Mouse (Mus musculus): ENCODE results near the gene Twf2.
"Not testable (repeated sequence)": the region's sequence is repeated elsewhere in the genome, so short reads cannot be mapped to it uniquely, and the experiment has no call there.

Gene Twf2

DNA sequence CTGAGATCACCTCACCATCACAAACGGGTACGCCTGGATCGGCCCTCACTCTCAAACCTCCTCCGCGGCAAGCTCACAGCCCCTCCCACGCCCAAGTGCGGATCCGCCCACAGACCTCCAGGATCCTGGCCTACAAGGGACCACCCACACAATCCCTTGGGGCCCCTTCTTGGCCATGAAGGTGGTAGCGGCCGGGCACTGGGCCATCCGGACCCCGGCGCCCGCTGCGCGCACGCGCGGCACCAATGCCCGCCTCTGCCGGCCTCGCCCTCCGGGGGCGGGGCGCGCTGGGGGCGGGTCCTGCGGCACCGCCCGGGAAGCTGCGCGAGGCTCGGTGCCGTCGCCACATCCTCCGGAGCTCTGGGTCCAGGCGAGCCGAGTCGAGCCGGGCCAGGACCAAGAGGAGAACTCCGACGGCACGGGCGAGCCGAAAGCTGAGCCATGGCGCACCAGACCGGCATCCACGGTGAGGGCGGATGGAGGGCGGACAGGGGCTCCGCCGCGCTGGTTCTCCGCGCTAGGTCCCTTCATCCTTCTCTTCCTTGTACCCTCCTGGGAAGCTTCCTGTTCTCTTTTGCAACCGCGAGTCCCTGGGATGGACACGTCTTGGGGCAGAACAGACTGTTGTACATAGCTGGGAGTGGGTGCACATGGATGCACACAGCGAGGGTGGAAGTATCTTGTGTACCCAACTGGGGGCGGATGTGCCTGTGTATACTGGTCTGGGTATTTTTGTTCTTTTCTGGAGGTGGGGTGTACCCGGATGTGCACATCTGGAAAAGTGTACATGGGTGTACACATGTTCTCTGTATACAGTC, at the start of gene Twf2:
TSS of gene Twf2 (plus strand) at position 290 of the 818 bp plus-strand sequence.
- DNase-seq = peak; percentile 92 to 95

DNA sequence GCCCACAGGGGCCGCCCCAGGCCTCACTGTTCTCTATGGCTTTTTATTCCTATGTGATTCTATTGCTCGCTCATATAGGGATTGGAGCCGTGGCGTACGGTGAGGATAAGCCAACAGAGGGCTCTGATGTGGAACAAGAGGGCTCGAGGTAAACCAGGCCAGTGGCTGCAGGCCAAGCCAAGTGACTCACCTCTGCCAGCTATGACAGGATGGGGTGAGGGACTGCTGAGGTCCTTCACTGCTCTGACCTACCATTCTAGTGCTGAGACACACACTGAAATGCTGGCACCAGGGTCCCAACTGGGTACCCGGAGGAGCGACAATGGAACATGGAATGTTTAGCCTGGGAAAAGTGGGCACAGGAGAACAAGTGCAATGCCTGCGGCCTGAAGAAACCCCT, 48.8 kb upstream of the Twf2 start:
- DNase-seq = no peak

DNA sequence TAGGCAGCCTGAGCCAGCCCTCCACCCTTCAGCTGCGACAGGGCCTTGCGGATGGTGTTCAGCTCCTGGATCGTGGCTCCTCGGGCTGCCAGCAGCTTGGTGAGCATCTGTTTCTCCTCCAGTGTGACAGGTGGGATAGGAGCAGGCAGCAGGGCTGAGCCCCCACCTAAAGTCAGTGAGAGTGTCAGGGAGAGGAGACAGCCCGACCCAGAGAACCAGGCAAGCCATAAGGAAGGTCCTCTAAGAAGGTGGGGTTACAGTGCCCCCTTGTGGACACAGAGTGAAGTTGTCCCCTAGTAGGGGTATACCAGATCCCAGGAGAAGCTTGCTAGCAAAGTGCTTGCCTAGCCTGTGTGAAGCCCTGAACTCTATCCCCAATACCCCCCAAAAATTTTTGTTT, 46.5 kb upstream of the Twf2 start:
- DNase-seq = peak; percentile 70 to 76

DNA sequence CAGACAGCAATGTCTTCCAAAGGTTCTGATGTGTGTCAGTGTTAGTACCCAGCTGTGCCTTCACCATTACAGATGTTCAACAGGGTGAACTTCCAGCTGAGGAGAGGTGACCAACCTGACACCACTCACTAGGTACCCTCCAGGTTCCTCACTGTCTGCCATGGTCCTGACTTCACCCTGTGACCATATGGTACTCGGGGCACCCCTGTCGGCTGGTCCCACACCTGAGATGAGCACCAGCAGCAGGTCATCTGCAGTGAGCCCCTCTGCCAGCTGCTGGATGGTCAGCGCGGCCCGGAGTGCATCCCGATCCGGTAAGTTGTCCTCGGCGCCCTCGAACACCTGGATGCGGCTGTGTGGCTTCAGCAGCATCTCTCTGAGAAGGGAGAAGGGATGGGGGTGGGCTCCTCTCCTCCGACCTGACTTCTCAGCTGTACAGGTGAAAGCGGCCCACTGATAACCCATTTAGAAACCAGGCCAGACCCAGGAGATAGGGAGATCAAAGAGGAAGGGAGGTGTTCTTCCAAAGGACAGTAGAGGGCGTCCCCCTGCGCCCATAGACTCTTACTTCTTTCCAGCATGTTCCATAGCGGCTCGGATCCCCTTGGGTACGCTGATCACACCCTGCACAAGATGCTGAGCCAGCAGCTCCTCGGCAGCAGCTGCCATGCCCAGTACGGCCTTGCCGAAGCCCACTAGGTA, 45.8 kb upstream of the Twf2 start:
- peak in 1 of 2 experiments; percentile 37 for DNase-seq

DNA sequence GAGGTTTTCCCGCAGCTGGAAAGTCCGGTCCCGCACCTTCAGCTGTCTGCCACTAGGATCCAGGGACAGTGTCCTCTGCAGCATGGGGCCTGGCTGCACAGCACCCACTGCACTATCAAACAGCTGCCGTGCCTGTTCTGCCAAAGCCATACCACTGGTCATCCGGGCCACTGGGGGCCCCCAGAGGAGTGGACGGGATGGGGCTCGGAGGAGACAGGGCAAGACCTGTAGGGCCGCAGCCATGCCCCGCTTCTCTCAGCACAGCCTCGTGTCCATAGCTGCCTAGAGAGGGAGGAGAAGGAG, 45.3 kb upstream of the Twf2 start:
- peak in 1 of 2 experiments; percentile 30 for DNase-seq

DNA sequence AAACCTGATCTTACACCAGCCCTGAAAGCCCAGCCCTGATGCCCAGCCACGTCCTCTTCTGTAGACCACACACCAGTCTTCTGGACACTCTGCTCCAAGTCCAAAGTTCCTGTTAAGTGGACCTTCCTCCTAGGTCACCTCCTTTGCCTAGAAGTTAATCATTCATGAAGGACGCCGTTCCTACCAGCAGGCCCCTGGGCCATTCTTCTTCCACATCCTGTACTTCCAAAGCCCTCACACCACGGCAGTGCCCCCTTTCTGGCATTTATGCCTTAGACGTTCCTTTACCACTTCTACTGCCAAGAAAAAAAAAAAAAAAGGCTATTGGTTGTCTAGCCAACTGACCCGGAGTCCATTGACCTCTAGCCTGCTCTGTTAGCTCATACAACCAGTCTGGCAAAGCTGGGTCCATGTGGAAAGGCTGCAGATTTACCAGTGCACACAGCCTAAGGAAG, 44.8 kb upstream of the Twf2 start, which contains the start of gene Glyctk:
TSS of gene Glyctk (minus strand) at position 102 of the 455 bp plus-strand sequence.
- peak; percentile 28 to 56 for DNase-seq

DNA sequence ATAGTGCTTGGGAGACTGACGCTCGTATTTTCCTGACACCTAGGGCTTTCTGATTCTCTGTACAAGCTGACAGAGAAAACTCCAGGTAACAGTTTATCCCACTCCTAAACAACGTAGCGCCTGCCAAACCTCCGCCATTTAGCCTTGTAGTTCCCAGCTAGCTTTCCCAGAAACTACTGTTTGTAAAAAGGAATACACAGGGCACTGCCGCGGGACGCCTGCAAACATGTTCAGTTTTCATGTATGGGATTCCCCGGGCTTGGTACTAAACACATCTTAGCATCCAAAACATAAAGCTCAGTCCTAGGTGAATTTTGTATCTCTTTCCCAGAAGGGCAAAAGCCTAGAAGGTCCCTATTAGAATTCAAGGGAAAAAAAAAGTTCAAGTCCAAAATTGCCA, 43.7 kb upstream of the Twf2 start:
- DNase-seq = no peak

DNA sequence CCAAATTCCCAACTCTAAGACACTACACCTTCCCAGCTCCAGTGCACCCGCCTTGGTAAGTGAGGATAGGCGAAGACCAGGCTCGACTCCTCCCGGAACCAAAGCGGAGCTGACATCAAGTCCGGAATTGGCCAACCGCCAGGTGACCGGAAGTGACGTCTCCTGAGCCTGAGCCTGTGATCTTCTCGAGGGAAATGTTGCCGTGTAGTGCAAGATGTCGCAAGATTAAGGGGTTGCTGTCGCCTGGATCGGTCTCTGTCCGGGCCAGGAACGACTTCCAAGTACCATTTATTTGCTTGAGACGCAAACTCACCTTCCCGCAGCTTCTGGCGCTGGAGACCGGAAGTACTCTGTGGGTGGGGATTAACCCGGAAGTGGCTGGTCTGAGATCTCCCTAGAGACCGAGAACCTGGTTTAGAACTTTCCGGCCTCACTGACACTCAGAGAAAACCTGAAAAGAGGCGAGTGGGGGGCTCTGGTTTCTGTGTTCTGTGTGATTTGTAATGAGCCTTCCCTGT, 43.1 kb upstream of the Twf2 start:
- DNase-seq = peak; percentile 99

DNA sequence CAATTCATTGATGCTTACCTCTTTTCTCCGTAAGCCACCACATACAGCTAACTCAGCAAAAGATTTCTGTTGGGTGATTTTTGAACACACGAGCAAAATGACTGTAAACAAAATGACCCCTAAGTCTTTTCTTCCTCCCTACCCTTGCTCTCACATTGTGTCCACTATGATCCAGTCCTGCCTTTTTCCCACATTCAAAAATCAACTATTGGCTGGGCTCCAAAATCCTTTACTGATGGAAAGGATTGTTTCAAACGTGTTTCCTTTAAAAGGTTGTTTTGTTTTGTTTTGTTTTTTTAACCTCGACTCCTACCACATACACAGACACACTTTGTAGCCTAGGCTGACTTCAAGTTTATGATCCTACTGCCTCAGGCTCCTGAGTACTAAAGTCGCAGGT, 42.5 kb upstream of the Twf2 start:
- no peak for DNase-seq

DNA sequence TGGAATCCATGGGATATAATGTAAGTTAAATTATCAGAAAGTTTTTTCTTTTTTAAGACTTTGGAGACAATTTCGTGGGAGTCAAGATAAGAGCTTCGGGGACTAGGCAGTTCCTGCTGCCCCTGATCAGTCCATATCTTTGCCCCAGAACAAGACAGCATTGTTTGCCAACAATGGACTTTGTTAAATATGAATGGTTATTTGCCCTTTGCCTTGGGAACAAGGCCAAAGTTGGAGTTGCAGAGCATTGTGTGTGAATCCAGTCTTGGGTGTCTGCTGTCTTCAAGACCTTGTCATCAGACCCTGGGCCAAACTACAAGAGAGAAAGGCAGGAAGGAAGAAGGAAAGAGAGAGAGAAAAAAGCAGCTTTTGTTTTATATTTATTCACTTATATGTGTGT, 36.2 kb upstream of the Twf2 start:
- no peak for DNase-seq

DNA sequence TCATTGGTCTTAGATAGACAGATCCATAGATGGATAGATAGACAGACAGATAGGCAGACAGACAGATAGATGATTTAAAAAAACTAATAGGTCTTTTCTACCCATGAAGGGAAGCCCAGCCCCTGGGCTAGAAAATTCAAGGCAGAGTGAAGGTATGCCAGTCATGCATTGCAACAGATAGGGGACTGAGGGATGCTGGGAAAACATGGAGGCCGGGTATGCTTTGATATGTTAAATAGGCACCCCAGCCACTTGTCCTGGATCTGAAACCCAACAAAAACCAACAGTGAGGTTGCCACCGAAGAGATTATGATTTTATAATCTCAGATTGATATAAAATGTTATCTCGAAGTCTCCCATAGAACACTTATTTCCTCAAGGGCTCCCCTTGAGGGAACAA, 35.7 kb upstream of the Twf2 start:
- DNase-seq = no peak

DNA sequence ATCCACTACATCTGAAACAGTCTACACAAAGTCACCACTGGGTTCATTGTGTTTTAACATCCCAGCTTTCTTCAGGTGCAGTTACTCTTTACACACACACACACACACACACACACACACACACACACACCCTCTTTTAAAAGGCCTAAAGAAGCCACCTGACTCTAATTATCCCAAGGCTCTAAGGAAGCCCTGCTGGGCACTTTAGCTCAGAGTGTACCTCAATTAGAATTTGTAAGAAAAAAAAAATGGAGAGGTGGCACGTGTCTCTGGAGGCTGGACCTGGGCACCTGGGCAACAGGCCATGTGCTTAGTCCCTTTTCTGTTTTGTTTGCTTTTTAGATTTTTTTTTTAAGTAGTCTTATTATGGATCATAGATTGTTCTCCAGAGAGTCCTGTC, 35.2 kb upstream of the Twf2 start:
- no peak for DNase-seq

DNA sequence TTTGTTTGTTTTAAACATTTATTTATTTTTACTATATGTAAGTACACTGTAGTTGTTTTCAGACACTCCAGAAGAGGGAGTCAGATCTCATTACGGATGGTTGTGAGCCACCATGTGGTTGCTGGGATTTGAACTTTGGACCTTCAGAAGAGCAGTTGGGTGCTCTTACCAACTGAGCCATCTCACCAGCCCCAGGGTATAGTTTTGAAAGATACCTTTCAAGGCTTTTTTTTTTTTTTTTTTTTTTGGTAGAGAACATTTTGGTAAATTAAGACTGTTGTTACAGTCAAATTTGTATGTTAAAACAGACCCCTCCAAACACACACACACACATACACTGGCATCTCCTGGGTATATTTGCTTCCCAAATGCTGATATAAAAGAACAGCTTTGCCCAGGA, 33.9 kb upstream of the Twf2 start:
- DNase-seq = not testable (repeated sequence)

DNA sequence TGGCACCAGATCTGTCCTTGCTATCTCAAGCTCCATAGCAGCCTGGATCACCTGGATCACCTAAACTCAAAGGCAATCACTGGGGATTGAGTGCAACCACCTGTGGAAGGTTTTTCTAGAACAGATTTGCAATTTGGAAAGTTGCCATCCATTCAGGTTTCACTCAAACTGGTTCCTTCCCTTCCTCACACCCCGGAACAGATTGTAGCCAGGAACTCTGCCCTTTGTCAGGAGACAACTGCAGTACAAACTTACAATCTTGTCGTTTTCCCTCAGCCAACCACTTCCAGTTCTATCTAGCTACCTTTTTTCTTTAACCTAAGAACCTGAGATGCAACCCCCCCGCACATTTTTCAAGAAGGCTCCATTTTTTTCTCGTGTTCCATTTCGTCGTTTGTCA, 33.0 kb upstream of the Twf2 start:
- DNase-seq = no peak

DNA sequence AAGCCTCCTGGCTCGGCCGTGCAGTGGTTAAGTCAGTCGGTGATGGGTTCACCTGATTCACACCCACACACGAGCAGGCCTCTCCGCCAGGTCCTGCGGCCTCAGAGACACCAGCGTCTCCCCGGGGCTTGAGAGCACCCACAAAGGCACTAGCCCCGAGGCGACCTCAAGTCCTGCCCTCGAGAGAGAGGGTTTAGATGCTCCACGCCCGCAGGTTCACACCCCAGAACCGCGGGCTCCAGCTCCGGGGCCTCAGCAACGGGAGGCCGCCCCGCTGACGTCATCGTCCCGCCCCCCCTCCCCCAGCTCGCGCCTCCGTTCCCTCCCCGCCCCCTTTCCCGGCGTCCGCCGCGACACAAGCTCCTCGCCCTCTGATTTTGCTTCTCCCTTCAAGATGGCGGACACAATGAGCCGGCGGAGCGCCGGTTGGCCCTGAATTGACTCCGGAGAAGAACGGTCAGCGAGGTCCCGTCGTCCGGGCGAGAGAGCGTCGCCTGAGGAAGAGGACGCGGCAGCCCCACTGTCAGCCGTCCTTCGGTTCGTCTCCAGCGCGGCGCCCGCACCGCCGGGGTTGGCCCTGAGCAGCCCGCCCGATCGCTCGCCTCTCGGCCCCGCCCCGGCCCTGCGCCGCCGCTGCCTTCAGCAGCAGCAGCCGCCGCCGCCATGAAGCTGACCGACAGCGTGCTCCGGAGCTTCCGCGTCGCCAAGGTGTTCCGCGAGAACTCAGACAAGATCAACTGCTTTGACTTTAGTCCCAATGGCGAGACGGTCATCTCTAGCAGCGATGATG, 32.2 kb upstream of the Twf2 start, which contains the start of gene Wdr82:
TSS of gene Wdr82 (plus strand) at position 373 of the 790 bp plus-strand sequence.
- DNase-seq = peak; percentile 93 to 95

DNA sequence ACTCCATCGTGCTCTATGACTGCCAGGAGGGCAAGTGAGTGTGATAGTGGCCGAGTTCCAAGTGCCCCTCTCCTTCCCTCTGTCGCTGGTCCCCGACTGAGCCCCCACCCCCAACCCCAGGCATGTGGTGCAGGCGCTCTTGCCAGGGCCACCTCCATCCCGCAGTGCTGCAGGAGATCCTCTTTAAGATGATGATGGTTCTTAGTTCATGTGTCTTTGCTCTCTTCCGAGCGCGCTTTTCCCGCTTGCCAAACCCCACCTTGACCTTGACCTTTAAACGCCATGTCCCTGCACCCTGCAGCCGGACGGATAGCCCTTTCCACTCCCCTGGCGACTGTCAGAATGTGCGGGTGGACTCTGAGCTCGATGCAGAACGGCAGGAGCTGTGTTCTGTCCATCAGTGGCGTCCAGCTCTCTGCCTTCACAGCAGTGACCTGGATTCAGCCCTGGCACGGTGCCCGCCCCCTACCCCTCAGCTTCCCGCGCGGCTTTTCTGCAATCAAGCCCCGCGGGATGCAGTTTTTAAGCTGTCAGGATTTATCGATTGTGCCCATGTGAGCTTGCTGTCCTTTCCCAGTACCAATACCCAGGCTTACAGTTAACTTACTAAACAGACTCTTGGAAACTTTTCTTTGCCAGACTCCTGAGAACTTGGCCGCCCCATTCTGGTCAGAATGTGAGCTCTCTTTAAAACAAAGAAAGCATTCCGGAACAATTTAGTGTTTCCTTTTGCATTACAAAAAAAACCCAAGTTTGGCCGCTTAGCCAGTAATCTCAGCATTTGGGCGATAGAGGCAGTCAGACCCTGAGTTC, 31.4 kb upstream of the Twf2 start:
- DNase-seq = peak; percentile 85 to 89

DNA sequence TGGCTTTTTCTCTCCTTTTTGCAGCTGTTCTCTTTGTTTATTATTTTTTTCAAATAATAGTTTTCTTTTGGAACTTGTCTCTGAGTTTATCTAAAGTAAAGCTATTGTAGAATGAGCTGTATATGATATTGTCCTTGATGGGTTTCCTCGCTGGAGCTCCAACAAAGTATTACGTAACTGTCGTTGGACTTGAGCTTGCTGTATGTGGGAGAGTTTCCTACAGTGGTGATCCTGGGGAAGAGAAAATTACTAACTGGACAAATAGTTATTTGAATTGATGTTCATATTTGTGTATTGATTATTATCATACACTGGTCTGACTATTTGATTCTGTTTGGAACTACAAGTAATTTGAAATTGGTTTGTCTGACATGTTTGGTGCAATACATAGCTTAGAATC, 30.4 kb upstream of the Twf2 start:
- DNase-seq = no peak

DNA sequence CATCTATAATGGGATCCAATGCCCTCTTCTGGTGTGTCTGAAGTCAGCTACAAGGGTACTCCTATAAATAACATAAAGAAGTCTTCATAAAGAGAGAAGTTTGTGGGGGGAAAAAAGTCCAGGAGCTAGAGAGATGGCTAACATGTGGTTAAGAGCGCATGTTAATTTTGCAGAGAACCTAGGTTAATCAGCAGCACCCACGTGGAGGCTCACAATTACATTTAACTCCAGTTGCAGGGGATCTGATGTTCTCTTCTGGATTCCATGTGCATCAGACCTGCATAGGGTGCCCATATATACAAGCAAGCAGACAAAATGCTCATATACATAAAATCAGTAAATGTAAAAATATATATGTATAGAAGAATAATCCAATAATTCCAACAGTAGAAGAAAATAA, 29.5 kb upstream of the Twf2 start:
- no peak for DNase-seq

DNA sequence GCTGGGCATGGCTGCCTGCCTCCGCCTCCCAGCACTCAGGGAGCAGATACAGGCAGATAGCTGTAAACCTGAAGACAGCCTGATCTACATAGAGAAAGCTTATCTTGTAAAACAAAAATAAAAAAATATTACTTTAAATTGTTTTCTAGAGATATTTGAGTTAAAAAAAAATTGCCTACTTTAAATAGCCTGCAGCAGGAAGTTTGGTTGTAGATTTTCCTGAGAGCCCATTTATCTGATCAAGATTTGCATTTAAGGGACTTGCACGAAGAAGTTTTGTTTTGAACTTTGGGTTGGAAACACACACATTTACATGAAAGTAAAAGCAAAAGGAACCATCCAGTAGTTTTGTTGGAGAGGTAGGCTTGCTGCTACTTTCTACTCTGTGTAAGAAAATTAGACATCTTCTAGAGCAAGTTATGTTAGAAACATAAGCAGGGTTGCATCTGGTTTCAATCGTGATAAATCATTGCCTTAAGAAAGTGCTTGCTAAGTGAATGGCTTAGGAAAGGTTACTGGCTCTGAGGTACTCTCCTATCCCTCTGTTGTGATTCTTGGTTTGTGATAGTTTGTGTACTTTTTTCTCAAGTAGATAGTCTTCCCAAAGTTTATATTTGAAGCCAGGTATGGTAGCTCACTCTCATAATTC, 27.2 kb upstream of the Twf2 start:
- DNase-seq = no peak

DNA sequence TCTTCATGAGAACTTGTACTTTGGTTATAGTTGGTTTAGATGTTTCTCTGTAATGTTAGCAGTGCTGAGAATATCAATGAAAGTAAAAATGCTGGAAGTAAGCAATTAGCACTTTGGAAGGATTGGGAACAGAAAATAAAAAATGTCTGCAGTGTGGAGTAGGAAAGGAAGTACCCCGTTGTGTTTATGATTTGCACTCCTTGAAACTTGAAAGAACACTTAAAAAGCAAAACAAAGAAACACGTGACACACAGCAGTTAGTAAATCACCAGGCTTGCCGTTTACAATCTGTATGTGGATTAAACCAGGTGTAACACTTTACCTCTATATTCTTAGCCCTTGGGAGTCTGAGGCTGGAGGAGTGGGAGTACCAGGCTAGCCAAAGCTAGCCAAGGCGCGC, 26.1 kb upstream of the Twf2 start:
- no peak for DNase-seq

DNA sequence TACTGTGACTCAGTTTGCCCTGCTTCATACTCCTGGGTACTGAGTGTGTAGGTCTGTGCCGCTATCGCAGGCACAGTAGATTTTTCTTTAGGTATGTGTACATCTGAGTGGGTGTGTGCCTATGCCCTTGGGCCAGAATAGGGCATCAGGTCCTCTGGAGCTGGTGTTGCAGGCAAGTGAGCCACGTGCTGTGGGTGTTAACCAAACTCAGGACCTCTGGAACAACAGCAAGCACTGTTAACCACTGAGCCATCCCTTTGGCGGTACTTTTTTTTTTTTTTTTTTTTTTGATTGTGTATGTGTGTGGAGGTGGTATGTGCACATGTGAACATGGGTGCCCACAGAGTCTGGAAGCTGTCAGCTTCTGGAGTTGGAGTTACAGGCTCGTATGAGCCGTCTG, 25.1 kb upstream of the Twf2 start:
- DNase-seq = no peak

DNA sequence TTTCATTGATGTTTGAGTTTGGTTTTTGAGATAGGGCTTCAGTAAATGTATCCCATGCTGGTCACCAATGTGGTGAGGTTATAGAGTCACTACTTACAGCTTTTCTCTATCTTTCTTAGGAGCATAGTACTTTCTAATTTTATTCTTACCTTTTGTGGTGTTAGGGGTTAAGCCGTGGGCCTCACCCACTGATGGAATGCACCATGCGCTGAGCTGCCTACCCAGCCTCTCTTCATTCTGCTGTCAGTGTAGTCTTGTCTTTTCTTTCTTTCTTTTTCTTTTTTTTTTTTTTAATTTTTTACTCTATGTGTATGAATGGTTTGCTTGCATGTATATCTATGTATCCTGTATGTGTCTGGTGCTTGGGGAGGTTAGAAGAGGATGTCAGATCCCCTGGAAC, 23.5 kb upstream of the Twf2 start:
- DNase-seq = no peak

All from kidney, postnatal 4 days (tissue).